Mouse (Mus musculus) MEL (cell line): ENCODE results near the gene Ehd2.

ENCODE experiments used
- CTCF ChIP-seq, 3 experiments: IDR thresholded peaks in 2 of 3; conservative IDR thresholded peaks in 1 of 3; 2 replicates each; pipeline ENCODE4 v1.5.1; 2011 to 2012; ENCODE audit warnings: low read length in 3 of 3, low read depth in 2 of 3, mild to moderate bottlenecking in 2 of 3, improper control_type of control experiment in 1 of 3, inconsistent platforms in 1 of 3, mixed read lengths in 1 of 3, moderate library complexity in 1 of 3; ENCODE audit not compliant: control insufficient read depth in 1 of 3, insufficient read depth in 1 of 3, poor library complexity in 1 of 3, severe bottlenecking in 1 of 3
- GATA1 ChIP-seq: IDR thresholded peaks from 2 replicates; pipeline ENCODE4 v1.6.1; 2011; ENCODE audit warnings: low read depth, low read length, improper control_type of control experiment
- MAX ChIP-seq: IDR thresholded peaks from 2 replicates; pipeline ENCODE4 v1.6.1; 2011; ENCODE audit warnings: low read length, improper control_type of control experiment
- POLR2A ChIP-seq, 2 experiments: IDR thresholded peaks; 2 replicates each; pipeline ENCODE4 v1.6.1; 2011 to 2012; ENCODE audit warnings: low read length in 2 of 2, mild to moderate bottlenecking in 2 of 2, control low read depth in 1 of 2, improper control_type of control experiment in 1 of 2, low read depth in 1 of 2, moderate library complexity in 1 of 2; ENCODE audit not compliant: control insufficient read depth in 1 of 2, insufficient read depth in 1 of 2, poor library complexity in 1 of 2

- TF ChIP-seq POLR2A (IDR thresholded peaks at IDR 0.05; ENCODE audit: control insufficient read depth in 1 of 2, insufficient read depth in 1 of 2, low read depth in 1 of 2, low read length in 2 of 2, poor library complexity in 1 of 2) (no peak), MAX (no peak), GATA1 (no peak), CTCF (IDR thresholded peaks at IDR 0.05 in 2 of 3, conservative IDR thresholded peaks at IDR 0.05 in 1 of 3; ENCODE audit: control insufficient read depth in 1 of 3, insufficient read depth in 1 of 3, low read depth in 2 of 3, low read length in 3 of 3, poor library complexity in 1 of 3, severe bottlenecking in 1 of 3) (no peak)
These were observed 20.4 kb upstream of the Ehd2 start for GRCm38 (mm10) chr7:15987661-15988356.
